Mouse (Mus musculus) testis, adult 2 months (tissue): ENCODE data around the gene Ctse. TPM values are rescaled to one million over a fixed set of nuclear protein-coding genes. Genes with fewer than 3 reads are reported as not detected.

ENCODE experiments used
- H3K27ac ChIP-seq: fragments of 200-500 bp; 2 replicates; pipeline ENCODE4 v1.5.1; 2012; ENCODE audit warnings: low read depth, low read length; ENCODE audit not compliant: control insufficient read depth, insufficient read depth
- H3K27me3 ChIP-seq: fragments of 200-500 bp; 2 replicates; pipeline ENCODE4 v1.6.1; 2012; ENCODE audit warnings: mild to moderate bottlenecking, low read length, moderate library complexity; ENCODE audit not compliant: control insufficient read depth, insufficient read depth
- H3K36me3 ChIP-seq: fragments of 200-500 bp; 2 replicates; pipeline ENCODE4 v1.6.1; 2012; ENCODE audit warnings: mild to moderate bottlenecking, low read length; ENCODE audit not compliant: control insufficient read depth, insufficient read depth
- H3K4me1 ChIP-seq: fragments of 200-500 bp; 2 replicates; pipeline ENCODE4 v1.6.1; 2012; ENCODE audit warnings: low read length; ENCODE audit not compliant: control insufficient read depth, insufficient read depth
- H3K4me3 ChIP-seq: fragments of 200-500 bp; 2 replicates; pipeline ENCODE4 v1.5.1; 2012; ENCODE audit warnings: low read depth, mild to moderate bottlenecking, low read length, moderate library complexity, mixed read lengths; ENCODE audit not compliant: control insufficient read depth
- CTCF ChIP-seq: fragments of 200-500 bp; IDR thresholded peaks from 2 replicates; pipeline ENCODE4 v1.5.1; 2012; ENCODE audit warnings: low read depth, mild to moderate bottlenecking, inconsistent platforms, low read length, moderate library complexity; ENCODE audit not compliant: control insufficient read depth, insufficient read depth, insufficient replicate concordance
- POLR2A ChIP-seq: fragments of 200-500 bp; IDR thresholded peaks from 2 replicates; pipeline ENCODE4 v1.6.1; 2012; ENCODE audit warnings: low read depth, mild to moderate bottlenecking, inconsistent platforms, low read length, moderate library complexity; ENCODE audit not compliant: control insufficient read depth
- polyA plus RNA-seq: library from polyadenylated mRNA; depleted of rRNA; stranded (reverse); fragments of >200 nt; gene quantifications from 2 replicates; pipeline ENCODE4 v1.2.3, GENCODE M21; 2012; rRNA removed

Ctse gene
- polyA plus RNA-seq, 1 experiment = 0.07 TPM

GRCm38 (mm10) chr1:131718952-131719694, 81.0 kb downstream of the Ctse start:
- peaks cover 2% of the 10 kb centered on the region; the same call in 1 of the 2 replicates for H3K4me1 ChIP-seq
- H3K36me3 ChIP-seq = no peaks in the 10 kb centered on the region
- no peak for TF ChIP-seq POLR2A
- no peak for TF ChIP-seq CTCF
- no peaks in the 10 kb centered on the region for H3K27me3 ChIP-seq
- H3K4me3 ChIP-seq = no peak overlapping the region
- no peak overlapping the region for H3K27ac ChIP-seq

- Histone ChIP-seq H3K27ac (no peak overlapping the region), H3K36me3 (no peaks in the 10 kb centered on the region), H3K4me1 (no peaks in the 10 kb centered on the region), H3K27me3 (no peaks in the 10 kb centered on the region), H3K4me3 (no peak overlapping the region)
- TF ChIP-seq CTCF (no peak), POLR2A (no peak)
Observed at GRCm38 (mm10) chr1:131721989-131722388, 83.9 kb downstream of the Ctse start.

GRCm38 (mm10) chr1:131723549-131723948, 85.4 kb downstream of the Ctse start:
- H3K27me3 ChIP-seq = no peaks in the 10 kb centered on the region
- no peak overlapping the region for H3K27ac ChIP-seq
- TF ChIP-seq CTCF (no peak), POLR2A (no peak)
- no peak overlapping the region for H3K4me3 ChIP-seq
- H3K36me3 ChIP-seq = no peaks in the 10 kb centered on the region
- no peaks in the 10 kb centered on the region for H3K4me1 ChIP-seq

Other genes starting within 250 kb of the Ctse start
- 12.4 and 12.6 TPM in 2 replicates for gene Srgap2, start 111.0 kb upstream of the Ctse start, polyA plus RNA-seq
- gene Fam72a, start 110.4 kb upstream of the Ctse start, polyA plus RNA-seq = 1.3 TPM in 2 replicates
- not detected in 2 replicates for gene Avpr1b, start 39.1 kb upstream of the Ctse start, polyA plus RNA-seq
- gene Rab7b, start 50.4 kb downstream of the Ctse start, polyA plus RNA-seq = 0.70 and 0.89 TPM in 2 replicates
- gene Slc26a9, start 105.7 kb downstream of the Ctse start, polyA plus RNA-seq = 0.17 and 0.32 TPM in 2 replicates
- 0.28 and 0.31 TPM in 2 replicates for gene Pm20d1, start 159.1 kb downstream of the Ctse start, polyA plus RNA-seq
- gene Slc41a1, start 189.2 kb downstream of the Ctse start, polyA plus RNA-seq = 17.3 and 18.8 TPM in 2 replicates
- 2.6 and 3.0 TPM in 2 replicates for gene Rab29, start 228.9 kb downstream of the Ctse start, polyA plus RNA-seq